Mouse (Mus musculus): ENCODE results near the gene Gzmb.
A peak's percentile ranks its signal among the peaks of the same experiment; 100 is the strongest.
"Not testable (repeated sequence)": the region's sequence is repeated elsewhere in the genome, so short reads cannot be mapped to it uniquely, and the experiment has no call there.

Gene Gzmb

GRCm38 (mm10) chr14:56262153-56262552, at the start of gene Gzmb:
TSS of gene Gzmb (minus strand) at chr14:56262260.
- peak; percentile 49 for DNase-seq (ENCODE audit: low spot score)

GRCm38 (mm10) chr14:56311801-56312200, 49.7 kb upstream of the Gzmb start:
- DNase-seq (ENCODE audit: low spot score) = not testable (repeated sequence)

- DNase-seq (ENCODE audit: low spot score) = no peak
Measured at GRCm38 (mm10) chr14:56310238-56310637, 48.2 kb upstream of the Gzmb start.

GRCm38 (mm10) chr14:56304149-56304548, 42.1 kb upstream of the Gzmb start:
- peak; percentile 60 for DNase-seq (ENCODE audit: low spot score)

GRCm38 (mm10) chr14:56303506-56304025, 41.5 kb upstream of the Gzmb start:
- DNase-seq (ENCODE audit: low spot score) = no peak

GRCm38 (mm10) chr14:56302091-56302490, 40.0 kb upstream of the Gzmb start:
- no peak for DNase-seq (ENCODE audit: low spot score)

GRCm38 (mm10) chr14:56296786-56297185, 34.7 kb upstream of the Gzmb start:
- DNase-seq (ENCODE audit: low spot score) = peak; percentile 87

- peak; percentile 59 for DNase-seq (ENCODE audit: low spot score)
Measured at GRCm38 (mm10) chr14:56296106-56296505, 34.0 kb upstream of the Gzmb start.

GRCm38 (mm10) chr14:56293146-56293545, 31.1 kb upstream of the Gzmb start:
- DNase-seq (ENCODE audit: low spot score) = no peak

GRCm38 (mm10) chr14:56288651-56289050, 26.6 kb upstream of the Gzmb start:
- no peak for DNase-seq (ENCODE audit: low spot score)

GRCm38 (mm10) chr14:56287806-56288205, 25.7 kb upstream of the Gzmb start:
- DNase-seq (ENCODE audit: low spot score) = peak; percentile 32

- peak; percentile 55 for DNase-seq (ENCODE audit: low spot score)
Measured at GRCm38 (mm10) chr14:56284356-56285325, 22.6 kb upstream of the Gzmb start.

- DNase-seq (ENCODE audit: low spot score) = no peak
Measured at GRCm38 (mm10) chr14:56283816-56284215, 21.8 kb upstream of the Gzmb start.

- DNase-seq (ENCODE audit: low spot score) = no peak
Measured at GRCm38 (mm10) chr14:56281090-56281489, 19.0 kb upstream of the Gzmb start.

GRCm38 (mm10) chr14:56278691-56279090, 16.6 kb upstream of the Gzmb start:
- not testable (repeated sequence) for DNase-seq (ENCODE audit: low spot score)

GRCm38 (mm10) chr14:56276096-56276495, 14.0 kb upstream of the Gzmb start:
- not testable (repeated sequence) for DNase-seq (ENCODE audit: low spot score)

GRCm38 (mm10) chr14:56266109-56266508, 4.0 kb upstream of the Gzmb start:
- no peak for DNase-seq (ENCODE audit: low spot score)

GRCm38 (mm10) chr14:56240409-56240808, 21.7 kb downstream of the Gzmb start:
- DNase-seq (ENCODE audit: low spot score) = peak; percentile 10

GRCm38 (mm10) chr14:56234556-56234955, 27.5 kb downstream of the Gzmb start, which contains the start of gene Gzmc:
TSS of gene Gzmc (minus strand) at chr14:56234656.
- DNase-seq (ENCODE audit: low spot score) = no peak

GRCm38 (mm10) chr14:56211317-56211716, 50.7 kb downstream of the Gzmb start, which contains the start of gene Gzmf:
TSS of gene Gzmf (minus strand) at chr14:56211417.
- DNase-seq (ENCODE audit: low spot score) = no peak

All from T-cell, adult 2 months (primary cell).